Mouse (Mus musculus) gastrocnemius, adult 8-10 months (tissue): ENCODE results near the gene Fbf1. TPM values are rescaled to one million over a fixed set of nuclear protein-coding genes. Genes with fewer than 3 reads are reported as not detected.

ENCODE experiments used
- DNase-seq, 2 experiments: peaks; one replicate each; pipeline ENCODE4 v3.0.0; 2022; ENCODE audit warnings: low spot score in 2 of 2
- total RNA-seq, 4 experiments: library from RNA; stranded (reverse); gene quantifications; 2 replicates each; pipeline ENCODE4 v1.2.4; 2022

The Fbf1 gene
- total RNA-seq, 4 experiments from 2014 or later, result 8.3 to 12.8 (median 10.0) TPM

DNA sequence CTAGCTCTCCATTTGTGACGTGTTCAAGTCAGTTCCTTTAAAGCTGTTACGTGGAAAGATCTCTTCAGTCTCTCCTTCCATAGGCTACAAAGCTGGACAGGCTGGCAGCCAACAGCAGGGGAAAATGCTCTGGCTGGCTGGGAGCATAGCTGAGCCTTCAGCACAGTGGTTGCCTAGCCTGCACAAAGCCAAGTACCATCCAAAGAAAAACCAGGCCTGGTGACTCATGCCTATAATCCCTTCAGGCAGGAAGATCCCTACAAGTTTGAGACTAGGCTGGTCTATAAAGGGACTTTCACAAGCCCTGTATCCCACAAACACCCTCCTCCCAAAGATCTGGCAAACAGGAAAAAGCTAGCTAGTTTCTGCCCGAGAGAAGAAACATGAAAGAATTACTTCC lies 17.9 kb upstream of the Fbf1 start:
- no peak for DNase-seq

DNA sequence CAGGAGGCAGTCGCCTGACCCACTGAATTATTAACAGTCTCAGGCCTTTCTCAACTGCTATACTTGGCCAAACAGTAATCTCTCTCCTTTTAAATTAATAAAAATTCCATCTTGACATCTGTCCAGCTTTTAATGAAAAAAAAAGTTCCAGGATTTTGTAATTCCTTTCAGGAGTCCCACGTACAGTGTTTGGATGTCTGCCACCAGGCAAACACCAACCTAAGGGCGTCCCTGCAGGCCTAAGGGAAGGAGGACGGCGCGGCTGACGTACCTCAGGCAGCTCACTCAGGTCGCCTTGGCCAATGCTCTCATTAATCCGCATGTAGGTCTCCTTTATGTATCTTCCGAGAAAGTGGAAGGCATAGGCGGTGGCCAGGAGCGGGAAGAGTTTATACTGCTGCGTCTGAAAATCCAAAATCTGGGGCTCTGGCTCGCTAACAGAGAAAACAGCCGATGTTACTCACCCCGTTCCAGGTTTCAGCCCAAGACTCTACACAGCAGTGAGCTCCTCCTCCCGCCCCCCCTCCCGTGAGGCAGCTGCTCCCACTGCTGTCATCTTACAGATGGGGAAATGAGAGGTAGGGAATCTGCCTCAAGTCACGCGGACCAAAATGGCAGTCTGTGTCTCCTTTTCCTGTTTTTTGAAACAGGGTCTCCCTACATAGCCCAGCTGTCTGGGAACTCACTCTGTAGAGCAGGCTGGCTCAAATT lies 10.6 kb upstream of the Fbf1 start:
- no peak for DNase-seq

DNA sequence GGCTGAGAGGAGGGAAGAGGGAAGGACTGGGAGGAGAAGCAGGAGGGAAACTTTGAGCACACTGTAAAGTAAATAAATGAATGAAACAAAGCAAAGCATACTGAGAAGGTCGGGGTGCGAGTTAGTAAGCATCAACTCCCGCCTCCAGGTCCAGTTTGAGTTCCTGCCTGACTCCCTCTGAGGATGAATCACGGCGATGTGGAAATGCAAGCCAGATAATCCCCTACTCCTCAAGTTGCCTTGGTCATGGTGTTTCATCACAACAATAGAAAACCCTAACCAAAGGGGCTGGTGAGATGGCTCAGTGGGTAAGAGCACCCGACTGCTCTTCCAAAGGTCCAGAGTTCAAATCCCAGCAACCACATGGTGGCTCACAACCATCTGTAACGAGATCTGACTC lies 8.0 kb upstream of the Fbf1 start:
- DNase-seq, result no peak

DNA sequence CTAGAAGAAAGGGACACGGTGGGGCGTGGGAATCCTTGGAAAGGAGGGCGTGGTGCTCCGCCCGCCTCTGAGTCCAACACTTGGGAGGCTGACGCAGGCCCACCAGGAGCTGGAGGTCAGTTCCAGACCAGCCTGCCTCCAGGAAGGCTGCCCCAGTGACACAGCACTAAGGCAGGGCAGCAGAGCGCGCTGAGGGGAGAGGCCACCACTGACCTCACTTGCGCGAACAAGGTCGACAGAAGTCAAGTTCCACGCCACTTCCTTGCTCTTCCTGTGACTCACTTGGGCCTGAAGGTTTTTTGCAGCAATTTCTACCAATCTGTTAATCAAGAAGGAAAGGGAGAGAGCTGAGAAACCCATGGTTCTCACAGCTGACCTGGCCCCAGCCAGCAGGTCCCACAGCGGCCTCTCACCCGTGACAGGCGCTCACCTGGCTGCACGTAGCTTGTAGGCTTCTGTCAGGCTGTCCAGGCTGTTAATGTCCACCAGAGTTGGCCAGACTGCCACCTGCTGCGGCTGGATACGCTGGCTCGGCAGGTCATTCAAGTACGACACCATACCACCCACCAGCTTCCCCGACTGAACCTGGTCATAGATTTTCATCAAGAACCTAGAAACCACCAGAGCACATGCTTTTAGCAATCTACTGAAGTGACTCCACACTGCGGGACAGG lies 6.9 kb upstream of the Fbf1 start:
- no peak for DNase-seq

DNA sequence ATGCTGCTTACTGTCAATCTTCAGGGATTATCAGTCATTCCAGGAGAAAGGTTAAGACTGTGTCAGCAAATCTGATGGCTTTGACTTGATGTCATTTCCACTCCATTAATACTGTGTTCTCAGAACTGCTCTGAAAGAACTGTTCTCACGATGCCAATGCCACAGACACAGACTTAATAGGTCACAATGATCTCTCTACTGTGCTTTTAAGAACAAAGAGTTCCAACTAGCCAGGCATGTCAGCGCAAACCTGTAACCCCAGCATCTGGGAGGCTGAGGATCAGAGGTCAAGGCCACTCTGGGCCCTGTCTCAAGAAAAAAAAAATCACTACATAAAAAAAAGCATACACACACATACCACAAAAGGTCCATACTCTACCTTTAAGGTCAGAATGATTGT lies 4.0 kb upstream of the Fbf1 start:
- DNase-seq, result no peak

DNA sequence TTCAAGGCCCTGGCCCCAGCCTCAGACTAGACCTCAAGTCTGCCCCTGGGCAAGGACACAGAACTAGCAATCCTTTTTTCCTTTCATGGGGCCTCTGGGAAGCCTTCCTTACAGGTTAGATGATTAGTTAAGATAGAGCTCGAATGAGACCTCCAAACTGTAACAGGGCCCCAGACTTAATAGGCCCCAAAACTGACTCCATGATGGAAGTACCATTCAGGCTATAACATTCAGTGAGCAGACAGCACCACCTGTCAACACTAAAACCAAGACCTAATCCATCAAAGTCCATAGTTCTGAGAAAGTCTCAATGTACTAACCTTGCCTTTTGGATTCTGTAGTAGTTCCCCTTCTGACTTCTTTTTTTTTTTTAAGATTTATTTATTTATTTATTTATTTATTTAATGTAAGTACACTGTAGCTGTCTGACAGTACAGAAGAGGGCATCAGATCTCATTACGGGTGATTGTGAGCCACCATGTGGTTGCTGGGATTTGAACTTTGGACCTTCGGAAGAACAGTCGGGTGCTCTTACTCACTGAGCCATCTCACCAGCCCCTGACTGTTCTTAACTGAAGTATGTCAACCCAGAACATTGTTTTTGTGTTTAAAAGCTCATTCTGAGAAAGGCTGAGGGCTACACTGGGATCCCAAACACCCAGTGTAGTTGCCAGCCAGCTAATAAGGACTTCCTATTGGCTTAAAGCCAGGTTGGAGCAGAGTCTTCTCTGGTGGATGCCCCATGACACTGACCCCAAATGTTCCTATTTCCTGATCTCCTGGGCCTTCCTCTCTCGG lies 2.2 kb upstream of the Fbf1 start:
- DNase-seq, result no peak

DNA sequence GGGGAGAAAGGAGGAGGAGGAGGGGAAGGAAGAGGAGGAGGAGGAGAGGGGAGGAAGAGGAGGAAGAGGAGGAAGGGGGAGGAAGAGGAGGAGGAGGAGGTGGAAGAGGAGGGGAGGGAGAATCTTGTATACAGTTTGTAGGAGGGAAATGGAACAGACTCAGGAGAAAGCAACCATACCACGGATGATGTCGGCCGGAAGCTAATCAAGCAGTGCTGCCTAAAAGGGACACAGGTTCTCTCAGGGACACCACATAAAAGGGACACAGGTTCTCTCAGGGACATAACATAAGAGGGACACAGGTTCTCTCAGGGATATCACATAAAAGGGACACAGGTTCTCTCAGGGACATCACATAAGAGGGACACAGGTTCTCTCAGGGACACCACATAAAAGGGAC lies 1.2 kb upstream of the Fbf1 start:
- DNase-seq, result no peak

DNA sequence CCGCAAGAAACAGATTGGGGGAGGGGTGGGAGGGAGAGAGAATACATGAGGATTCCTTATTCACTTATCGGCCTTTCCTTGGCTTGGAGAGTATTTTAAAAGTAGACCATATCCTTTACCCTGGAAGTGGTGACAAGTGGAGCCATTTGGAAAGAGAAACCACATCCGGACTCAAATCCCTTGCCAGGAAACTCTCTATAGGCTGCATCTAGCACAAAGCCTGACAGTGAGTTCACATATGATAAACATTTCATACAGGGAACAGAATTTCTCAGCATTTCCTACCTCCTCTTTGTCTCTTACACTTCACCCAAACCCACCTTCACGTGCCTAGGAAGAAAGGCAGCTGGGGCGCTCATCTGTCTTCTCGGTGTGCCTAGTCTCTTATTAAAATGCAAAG lies 734 bp downstream of the Fbf1 start:
- no peak for DNase-seq

DNA sequence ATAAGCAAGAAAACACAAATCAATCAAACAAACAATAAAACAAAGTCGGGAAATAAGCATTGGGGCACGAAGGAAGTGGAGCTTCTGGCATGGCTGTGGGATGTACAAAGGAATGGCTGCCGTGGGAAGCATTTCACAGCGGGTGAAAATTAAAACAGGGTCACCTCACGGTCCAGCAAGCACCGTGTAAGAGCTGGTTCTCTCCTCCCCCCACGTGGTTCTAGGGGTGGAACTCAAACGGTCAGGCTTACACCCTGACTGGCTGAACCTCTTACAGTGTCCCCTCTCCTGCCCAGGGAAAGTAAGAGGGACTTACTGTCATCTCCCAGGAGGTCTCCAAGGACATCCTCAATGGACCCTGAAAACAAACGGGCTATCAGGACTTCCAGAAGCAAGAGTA lies 5.0 kb downstream of the Fbf1 start:
- DNase-seq, result no peak

DNA sequence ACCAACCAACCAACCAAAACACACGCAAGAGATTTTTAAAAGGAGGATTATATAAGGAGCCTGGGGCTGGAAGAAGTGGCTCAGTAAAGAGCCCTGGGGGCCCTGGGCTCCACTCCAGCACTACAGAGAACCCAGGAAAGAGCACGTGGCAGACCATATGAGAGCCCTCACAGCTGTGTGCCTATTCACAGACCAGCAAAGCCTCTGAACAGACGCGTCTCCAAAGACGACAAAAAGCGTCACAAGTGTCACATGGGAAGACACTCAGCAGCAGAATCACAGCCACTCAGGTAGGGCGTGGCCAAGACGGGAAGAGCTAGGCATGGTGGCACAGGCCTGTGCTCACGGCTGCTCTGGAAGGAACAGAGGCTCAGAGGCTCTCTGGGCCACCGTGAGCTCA lies 5.8 kb downstream of the Fbf1 start:
- DNase-seq, result no peak

DNA sequence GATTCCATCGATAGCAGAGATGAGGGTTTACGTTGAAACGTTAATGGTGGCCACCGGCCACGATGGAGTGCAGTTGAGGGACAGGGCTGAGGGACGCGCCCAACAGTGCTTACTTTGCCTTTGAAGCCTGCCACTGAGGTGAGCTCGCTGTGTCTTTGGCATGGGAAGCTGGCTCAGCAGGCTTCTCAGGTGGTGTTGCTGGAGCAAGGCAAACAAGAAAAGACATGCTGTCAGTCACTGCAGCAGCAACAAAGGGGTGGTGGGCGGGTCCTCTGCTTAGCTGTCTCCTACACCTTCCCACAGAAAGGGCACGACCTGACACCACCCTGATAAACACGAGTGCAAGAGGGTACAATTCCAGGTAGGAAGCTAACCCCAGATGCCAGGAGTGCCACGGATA lies 6.7 kb downstream of the Fbf1 start:
- DNase-seq, result no peak

DNA sequence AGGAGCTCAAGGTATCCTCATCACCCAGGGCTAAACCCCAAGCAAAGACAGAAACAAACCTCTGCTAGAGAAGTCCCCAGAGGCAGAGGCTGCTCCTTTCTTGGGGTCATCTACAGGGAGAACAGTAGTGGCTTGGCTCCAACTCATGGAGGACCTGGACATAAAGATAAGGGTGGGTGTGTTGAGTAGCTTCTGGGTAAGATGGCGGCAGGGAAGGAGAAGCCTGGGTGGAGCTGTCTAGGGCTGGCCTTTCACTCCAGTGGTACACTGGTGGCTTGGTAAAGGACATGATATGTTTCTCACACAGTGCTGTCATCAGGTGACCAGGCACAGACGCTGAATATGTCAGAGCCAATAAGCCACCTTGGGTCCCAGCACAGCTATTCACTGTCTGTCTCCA lies 17.0 kb downstream of the Fbf1 start:
- DNase-seq, result no peak

DNA sequence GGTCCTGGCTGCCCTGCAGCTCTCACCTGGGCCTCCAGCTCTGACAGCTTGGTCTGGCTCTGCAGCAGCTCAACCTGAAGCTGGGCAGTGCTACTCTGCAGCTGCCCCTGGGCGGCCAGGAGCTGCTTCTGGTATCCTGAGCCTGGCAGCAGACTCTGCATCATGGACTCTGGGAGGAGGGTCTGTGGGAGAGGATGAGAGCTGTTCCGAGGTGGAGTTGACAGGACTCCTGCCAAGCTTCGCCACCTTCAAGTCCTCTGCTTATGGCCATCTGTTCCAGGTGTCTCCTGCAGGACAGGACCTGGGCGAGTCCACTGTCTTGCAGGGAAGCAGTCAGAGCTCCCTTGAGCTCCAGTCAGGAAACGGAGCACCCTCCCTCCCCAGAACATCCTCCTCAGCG lies 18.6 kb downstream of the Fbf1 start:
- no peak for DNase-seq

DNA sequence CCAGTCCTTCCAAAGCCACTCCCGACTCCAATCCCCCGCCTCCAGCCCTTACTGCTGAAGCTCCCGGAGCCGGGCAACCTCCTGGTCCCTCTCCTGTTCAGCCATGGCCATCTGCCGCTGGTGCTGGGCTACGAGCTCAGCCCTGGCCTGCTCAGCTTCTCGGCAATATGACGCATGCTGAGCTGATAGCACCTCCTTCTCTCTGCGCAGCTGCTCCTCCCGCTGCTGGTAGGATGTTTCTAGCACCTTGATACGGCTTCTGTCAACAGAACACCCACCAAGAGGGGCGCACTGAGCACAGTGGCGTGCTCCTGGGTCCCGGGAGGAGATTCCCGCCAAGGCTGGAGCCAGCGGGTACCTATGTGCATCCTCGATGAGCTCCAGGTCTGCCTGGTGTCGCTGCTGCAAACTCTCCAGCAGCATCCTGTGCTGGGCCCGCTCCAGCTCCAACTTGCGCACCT lies 19.2 kb downstream of the Fbf1 start:
- no peak for DNase-seq

DNA sequence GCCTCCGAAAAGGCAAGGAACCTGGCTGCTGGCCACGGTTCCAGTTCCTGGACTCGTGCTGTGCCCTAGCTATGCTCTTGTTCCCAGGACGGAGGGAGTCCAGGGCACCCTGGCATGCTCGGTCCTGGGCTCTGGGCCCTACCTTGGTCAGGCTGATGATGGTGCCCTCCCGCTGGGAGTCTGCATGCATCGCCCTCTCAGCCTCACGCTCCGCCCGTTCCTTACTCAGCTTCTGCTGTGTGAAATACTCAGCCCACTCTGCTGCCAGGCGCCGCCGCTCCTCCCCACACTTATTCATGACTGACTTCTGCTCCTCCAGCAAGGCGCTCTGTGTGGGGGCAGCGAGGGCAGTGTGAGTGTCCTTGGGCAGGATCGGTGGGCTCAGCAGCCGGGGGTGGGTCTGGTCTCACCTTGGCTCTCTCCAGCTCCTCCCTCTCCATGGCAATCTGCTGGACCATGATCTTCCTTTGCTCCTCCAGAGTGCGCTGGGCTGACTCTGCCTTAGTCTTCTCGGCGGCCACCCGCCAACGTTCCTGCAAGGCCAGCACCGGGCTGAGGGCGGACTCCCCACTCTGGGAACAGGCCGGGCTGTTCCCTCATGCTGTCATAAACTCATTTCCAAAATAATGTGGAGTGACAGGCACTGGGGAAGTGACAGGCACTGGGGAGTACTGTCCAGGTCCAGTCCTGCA lies 21.5 kb downstream of the Fbf1 start:
- DNase-seq, result no peak

DNA sequence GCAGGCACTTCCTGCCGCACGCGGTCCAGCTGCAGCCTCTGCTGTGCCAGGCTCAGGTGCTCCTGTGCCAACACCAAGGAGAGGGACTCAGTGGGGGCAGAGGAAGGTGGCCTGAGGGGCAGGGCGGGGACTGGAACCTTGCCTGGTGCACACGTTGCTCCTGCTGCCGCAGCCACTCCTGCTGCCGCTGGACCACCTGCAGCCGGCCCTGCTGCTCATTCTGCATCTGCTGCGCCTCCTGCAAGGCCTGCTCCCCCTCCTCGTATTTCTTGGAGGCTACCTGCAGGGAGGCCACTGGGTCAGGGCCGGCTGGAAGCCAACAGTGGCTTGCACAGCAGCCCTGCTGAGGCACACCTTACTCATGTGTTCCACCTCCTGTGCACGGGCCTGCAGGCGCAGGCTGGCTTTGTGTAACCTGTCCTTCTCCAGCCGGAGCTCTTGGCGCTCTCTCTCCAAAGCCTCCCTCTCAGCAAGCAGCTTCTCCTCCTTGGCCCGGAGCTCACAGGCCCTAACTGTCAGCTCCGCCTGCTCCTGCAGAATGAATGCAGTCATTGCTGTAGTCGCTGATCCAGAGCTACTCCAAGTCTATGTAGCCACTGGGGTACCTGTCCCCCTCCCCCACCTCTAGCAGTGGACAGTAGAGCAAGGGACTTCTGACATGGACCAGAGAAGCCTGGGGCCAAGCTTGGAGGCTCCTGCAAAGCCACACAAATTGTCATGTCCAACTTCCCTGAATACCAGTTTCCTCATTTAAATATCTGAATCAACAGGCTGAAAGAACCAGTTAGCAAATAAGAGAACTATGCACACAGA lies 22.3 kb downstream of the Fbf1 start:
- DNase-seq, result no peak

DNA sequence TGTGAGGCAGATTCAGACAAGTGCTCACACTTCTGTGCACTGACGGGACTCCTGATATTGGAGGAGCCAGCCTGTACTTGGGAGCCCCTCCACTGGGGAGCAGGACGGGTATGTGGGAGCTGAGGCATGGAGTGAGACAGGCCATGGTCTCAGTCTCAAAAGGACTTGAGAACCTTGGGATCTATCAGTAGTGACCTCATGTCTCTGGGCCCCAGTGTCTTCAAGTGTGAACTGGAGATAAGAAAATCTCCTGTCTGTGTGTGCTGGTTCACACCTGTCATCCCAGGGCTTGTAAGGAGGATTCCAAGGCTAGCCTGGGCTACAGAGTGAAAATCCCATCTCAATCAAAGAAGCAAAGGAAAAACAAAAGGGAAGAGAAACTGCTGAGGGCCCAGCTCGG lies 24.5 kb downstream of the Fbf1 start:
- no peak for DNase-seq

DNA sequence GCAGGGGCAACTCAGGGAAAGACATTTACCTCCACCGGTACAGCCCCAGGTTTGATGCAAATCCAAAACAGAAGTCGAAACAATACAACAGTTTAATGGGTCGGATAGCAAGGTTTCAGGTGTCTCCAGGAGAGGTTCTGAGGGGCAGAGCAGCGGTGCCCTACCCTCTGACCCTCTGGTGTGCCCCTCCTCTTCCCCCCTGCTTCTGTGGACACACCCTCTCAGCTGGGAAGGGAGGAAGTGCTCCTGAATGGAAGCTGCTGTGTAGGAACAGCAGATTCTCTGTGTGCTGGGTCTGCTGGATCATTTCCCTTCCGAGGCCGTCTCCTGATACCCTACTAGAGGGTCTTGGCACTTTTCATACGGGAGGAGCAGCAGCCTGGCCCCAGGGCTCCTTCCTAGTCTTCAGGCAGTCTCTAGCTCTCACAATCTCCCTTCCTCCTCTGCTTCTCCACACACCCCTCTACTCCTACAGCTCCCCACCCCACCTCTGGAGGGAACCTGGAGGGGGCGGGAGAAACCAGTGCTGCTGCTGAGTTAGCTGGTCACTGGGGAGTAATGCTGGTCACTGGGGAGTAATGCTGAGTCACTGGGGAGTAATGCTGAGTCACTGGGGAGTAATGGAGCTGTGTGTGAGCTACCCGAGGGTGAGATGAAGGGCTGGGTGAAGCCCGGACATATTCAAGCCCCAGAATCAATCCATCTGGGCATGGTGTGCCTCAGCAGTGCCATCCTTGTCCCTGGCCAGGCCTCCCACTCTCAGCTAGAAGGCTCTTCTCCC lies 25.6 kb downstream of the Fbf1 start:
- no peak for DNase-seq

DNA sequence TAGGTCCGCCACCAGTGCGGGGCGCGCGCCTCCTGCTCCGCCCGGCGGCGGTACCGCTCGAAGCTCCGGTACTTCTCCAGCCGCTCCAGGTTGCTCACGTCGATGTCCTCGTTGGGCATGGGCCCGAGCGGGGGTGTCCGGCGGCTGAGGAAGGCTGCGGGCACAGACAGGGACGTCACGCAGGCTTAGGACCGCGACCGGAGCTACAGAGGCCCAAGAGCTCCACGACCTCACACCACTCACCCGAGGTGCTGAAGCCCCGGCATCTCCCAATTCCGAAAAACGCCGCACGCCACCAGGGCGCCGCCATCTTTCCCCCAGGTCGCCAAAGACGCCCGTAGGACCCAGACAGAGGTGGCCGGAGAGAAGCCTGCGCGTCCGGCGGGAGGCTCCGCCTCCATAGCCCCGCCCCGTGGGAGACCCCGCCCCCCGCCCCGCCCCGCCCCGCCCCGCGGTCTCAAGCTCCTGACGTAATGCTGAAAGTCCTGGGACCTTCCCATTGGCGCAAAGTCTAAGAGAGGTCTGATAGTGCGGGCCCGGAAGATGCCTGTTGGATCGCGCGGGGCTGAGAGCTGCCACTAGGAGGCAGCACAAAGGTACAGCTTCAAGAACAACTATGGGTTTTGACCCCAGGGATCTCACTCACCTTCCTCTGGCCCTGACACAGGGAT lies 29.4 kb downstream of the Fbf1 start, which contains the start of gene Mrpl38:
TSS of gene Mrpl38 (minus strand) at position 401 of the 671 bp plus-strand sequence.
- DNase-seq, result peak; percentile 82 to 89

DNA sequence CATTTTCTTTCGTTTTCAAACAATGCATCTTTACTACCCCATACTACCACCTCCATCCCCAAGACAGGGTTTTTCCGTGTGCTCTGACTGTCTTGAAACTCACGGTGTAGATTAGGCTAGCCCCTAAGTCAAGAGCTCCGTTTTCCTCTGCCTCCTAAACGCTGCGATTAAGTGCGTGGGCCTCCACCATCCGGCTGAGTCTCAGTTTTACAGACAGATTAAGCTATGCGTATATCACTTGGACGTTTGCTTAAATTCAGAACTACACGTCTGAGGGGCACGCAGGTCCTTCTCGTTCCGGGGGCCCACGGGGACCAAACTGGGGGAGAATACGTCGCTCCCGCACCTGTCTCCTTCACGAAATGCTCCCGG lies 29.9 kb downstream of the Fbf1 start:
- no peak for DNase-seq
